Mouse (Mus musculus) liver, adult 2 months (tissue): ENCODE measurements around the gene Csrp1. TPM values are rescaled to one million over a fixed set of nuclear protein-coding genes. Genes with fewer than 3 reads are reported as not detected.

Experiments
- DNase-seq: peaks from one replicate; pipeline ENCODE4 v3.0.0-alpha.2; 2011; ENCODE audit warnings: low read depth, low spot score; ENCODE audit errors: extremely low read depth
- H3K27ac ChIP-seq: fragments of 200-500 bp; replicated peaks from 2 replicates; pipeline ENCODE4 v1.5.1; 2012; ENCODE audit warnings: low read depth, mild to moderate bottlenecking, control low read depth, inconsistent platforms, low read length; ENCODE audit not compliant: insufficient read depth
- H3K27me3 ChIP-seq: fragments of 200-500 bp; 2 replicates; pipeline ENCODE4 v1.6.1; 2012; ENCODE audit warnings: mild to moderate bottlenecking, moderate library complexity, low read length, inconsistent platforms; ENCODE audit not compliant: control insufficient read depth, insufficient read depth
- H3K36me3 ChIP-seq: fragments of 200-500 bp; 2 replicates; pipeline ENCODE4 v1.6.1; 2012; ENCODE audit warnings: low read length, inconsistent platforms; ENCODE audit not compliant: control insufficient read depth, insufficient read depth
- H3K4me1 ChIP-seq: fragments of 200-500 bp; 2 replicates; pipeline ENCODE4 v1.6.1; 2011; ENCODE audit warnings: low read length; ENCODE audit not compliant: control insufficient read depth, insufficient read depth
- H3K4me3 ChIP-seq: fragments of 200-500 bp; 2 replicates; pipeline ENCODE4 v1.5.1; 2011; ENCODE audit warnings: low read depth, mild to moderate bottlenecking, control low read depth, low read length, moderate library complexity; ENCODE audit not compliant: insufficient read depth
- H3K79me2 ChIP-seq: fragments of 200-500 bp; 2 replicates; pipeline ENCODE4 v1.6.1; 2012; ENCODE audit warnings: inconsistent platforms, mild to moderate bottlenecking, low read length, moderate library complexity; ENCODE audit not compliant: control insufficient read depth, insufficient read depth
- H3K9ac ChIP-seq: fragments of 200-500 bp; 2 replicates; pipeline ENCODE4 v1.6.1; 2012; ENCODE audit warnings: low read depth, mild to moderate bottlenecking, control low read depth, inconsistent platforms, low read length
- CTCF ChIP-seq: fragments of 200-500 bp; IDR thresholded peaks from 2 replicates; pipeline ENCODE4 v1.5.1; 2011; ENCODE audit warnings: low read depth, low read length, control low read depth
- POLR2A ChIP-seq: fragments of 200-500 bp; IDR thresholded peaks from 2 replicates; pipeline ENCODE4 v1.6.1; 2011; ENCODE audit warnings: low read length, control low read depth; ENCODE audit not compliant: insufficient read depth; ENCODE audit errors: extremely low read depth
- WGBS: fragments of 180-500 bp; shearing (Covaris S2); methylation state at CpG from one replicate; pipeline ENCODE4 v1.1.7; 2018; 5-methylcytosine and 5-hydroxymethylcytosine counted together
- polyA plus RNA-seq: library from polyadenylated mRNA; depleted of rRNA; stranded (reverse); fragments of >200 nt; gene quantifications from 2 replicates; pipeline ENCODE4 v1.2.3, GENCODE M21; 2012
- total RNA-seq: library from RNA; depleted of rRNA; stranded (reverse); fragments of >200 nt; gene quantifications from 2 replicates; pipeline ENCODE4 v1.2.3, GENCODE M21; 2014

Gene Csrp1
- total and polyA plus RNA-seq, 2 experiments = 11.9 to 13.7 TPM

DNA sequence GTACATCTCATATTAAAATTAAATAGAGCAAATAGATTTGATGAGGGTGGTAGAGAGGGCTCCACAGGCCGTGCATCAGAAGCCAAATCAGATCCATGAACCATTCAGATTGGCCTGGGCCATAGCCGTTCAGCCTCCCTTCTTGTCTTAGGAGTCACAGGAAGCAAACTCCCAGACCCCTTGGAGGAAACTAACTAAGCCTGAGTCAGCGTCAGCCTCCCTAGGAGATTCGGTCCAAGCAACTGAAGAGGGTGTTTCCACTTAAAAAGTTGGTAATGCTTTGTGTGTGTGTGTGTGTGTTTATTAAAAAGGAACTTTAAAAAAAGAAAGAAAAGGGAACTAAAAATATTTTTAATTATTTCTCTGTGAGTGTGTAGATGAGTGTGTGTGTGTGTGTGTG is 35.0 kb upstream of the Csrp1 start:
- no peak for DNase-seq
- H3K27me3 ChIP-seq = 0 out of 2 replicates have a peak, but pooled peaks cover 2% of the 10 kb centered on the region
- no peak overlapping the region for H3K9ac ChIP-seq

DNA sequence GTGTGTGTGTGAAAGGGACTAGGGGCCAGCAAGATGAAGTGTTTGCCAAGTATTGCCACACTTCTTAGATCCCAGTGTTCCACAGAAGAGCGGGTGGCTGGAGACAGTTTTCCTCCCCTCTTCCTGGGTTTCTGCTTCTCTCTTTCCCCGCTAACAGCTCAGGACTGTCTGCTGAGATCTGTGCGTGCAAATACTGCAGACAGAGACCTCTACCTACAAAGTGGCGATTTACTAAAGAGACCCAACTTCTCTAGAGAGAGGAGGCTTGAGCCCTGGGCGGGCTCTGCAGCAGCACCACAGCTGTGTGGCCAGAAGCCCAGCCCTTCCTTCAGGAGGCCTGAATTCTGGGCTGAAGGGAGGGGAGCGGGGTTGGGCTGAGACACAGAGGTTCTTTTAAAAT is 34.5 kb upstream of the Csrp1 start:
- peak overlapping the region; percentile 28; the same call in 1 of the 2 replicates for H3K27ac ChIP-seq
- 0 out of 2 replicates have a peak, but pooled peaks cover 2% of the 10 kb centered on the region for H3K27me3 ChIP-seq
- no peaks in the 10 kb centered on the region for H3K4me1 ChIP-seq
- H3K79me2 ChIP-seq = no peaks in the 10 kb centered on the region
- H3K4me3 ChIP-seq = no peak overlapping the region
- DNase-seq = no peak
- H3K9ac ChIP-seq = 0 out of 2 replicates have a peak overlapping the region, but pooled peaks have one; percentile 10
- H3K36me3 ChIP-seq = no peaks in the 10 kb centered on the region
- no peak for TF ChIP-seq CTCF
- TF ChIP-seq POLR2A = no peak
- 60% methylated on average over 6 of the region's 6 CpGs for WGBS

More for the DNA sequence above, 35.0 kb upstream of the Csrp1 start:
- no peaks in the 10 kb centered on the region for H3K79me2 ChIP-seq
- WGBS = 60% methylated on average over 4 of the region's 4 CpGs
- H3K27ac ChIP-seq = no peak overlapping the region
- H3K4me3 ChIP-seq = no peak overlapping the region
- no peaks in the 10 kb centered on the region for H3K4me1 ChIP-seq
- no peaks in the 10 kb centered on the region for H3K36me3 ChIP-seq
- no peak for TF ChIP-seq CTCF
- no peak for TF ChIP-seq POLR2A

DNA sequence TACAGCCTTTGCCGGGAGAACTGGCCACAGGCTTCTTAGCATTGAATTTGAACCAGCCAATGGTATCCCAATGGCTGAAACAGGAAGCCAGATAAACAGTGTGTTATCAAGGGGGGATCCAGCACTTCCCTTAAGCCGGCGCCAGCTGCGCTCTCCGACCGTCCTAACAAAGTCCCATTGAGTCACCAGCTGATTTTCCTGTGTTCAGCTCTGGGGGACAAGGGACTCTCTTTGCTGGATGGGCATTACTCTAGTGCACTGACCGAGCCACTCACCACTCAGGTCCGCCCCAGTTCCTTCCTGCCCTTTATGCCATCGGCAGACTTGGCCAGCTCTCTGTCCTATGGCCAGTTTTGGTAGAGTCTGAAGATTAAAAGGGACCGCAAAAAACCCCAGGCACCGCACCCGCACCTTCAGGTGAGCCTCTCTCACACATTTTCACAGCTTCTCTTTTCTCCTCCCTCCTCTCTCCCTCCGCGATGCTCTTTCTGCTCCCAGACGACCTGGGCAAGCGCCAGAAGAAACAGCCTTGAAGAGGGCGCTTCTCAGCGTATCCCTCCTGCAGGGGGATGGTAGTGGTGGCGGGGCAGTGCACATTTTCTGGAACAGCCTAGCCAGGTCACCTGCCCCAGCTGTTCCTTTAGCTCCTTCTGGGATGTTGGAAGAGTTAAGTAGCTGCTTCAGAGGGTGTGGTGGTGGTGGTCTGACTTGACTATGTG is 32.9 kb upstream of the Csrp1 start:
- H3K4me3 ChIP-seq = peak overlapping the region; percentile 57
- H3K27ac ChIP-seq = peak overlapping the region; percentile 53
- TF ChIP-seq CTCF (no peak), POLR2A (no peak)
- H3K79me2 ChIP-seq = no peaks in the 10 kb centered on the region
- H3K27me3 ChIP-seq = 0 out of 2 replicates have a peak, but pooled peaks cover 2% of the 10 kb centered on the region
- peak overlapping the region; percentile 12 for H3K9ac ChIP-seq
- H3K36me3 ChIP-seq = no peaks in the 10 kb centered on the region
- no peaks in the 10 kb centered on the region for H3K4me1 ChIP-seq
- no peak for DNase-seq
- WGBS = 6% methylated on average over 19 of the region's 19 CpGs

DNA sequence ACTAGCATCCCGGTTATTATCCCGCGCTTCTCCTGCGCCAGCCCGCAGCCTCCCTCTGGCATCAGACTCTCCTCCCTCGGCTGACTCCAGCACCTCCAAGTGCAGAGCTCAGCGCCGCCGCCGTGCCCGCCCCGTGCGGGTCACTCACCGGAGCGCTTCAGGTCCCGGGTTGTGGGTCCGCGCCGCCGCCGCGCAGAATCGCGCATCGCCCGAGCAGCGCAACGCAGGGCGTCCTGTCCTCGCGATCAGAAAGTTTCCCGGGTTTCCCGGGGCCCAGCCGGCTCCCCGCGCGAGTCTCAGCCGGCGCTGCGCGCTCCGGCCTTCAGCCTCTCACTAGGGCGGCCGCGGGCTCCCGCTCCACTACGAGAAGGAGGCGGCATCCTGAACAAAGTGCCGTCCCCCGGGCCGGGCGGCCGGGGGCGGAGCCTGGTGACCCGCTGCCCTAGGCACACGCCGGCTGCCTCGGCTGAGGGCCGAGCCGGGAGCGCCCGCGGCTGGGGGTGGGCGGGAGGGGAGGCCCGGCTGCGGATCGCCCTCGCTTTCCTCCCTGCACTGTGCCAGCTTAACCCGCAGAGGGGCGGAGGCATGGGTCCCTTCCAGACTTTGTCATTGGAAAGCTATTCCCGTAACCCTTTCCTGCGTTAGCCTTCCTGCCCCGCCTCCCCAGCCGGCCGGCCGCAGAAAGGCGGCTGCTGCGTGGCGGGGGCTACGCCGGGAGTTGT is 31.9 kb upstream of the Csrp1 start:
- WGBS = under 1% methylated on average over 81 of the region's 81 CpGs
- H3K4me3 ChIP-seq = peak overlapping the region; percentile 57
- H3K27me3 ChIP-seq = 0 out of 2 replicates have a peak, but pooled peaks cover 2% of the 10 kb centered on the region
- peak overlapping the region; percentile 66 for H3K27ac ChIP-seq
- TF ChIP-seq CTCF = no peak
- peak; percentile 49; the same call in 1 of the 2 replicates for TF ChIP-seq POLR2A
- peak overlapping the region; percentile 84 for H3K9ac ChIP-seq
- no peaks in the 10 kb centered on the region for H3K4me1 ChIP-seq
- H3K79me2 ChIP-seq = no peaks in the 10 kb centered on the region
- peak; percentile 56 for DNase-seq
- H3K36me3 ChIP-seq = no peaks in the 10 kb centered on the region

DNA sequence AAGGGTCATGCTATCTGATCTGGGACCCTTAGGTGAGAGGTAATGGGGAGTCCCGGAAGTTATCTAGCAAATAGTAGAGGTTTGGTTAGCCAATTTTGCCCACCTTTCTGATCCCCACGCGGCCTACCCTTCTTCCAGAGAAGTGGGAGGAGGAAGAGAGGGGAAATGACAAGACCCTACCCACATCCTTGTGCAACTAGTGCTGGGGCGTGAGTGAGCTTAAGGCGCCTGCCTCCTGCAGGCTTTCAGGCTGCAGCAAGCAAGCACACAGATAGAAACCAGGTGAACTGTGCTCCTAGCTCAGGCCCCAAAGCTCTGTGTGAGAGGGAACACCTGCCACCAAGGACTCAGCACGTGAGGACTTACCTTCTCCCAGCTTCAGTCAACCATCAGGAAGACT is 31.2 kb upstream of the Csrp1 start:
- WGBS = 57% methylated on average over 6 of the region's 6 CpGs
- Histone ChIP-seq H3K9ac (no peak overlapping the region), H3K4me3 (peak overlapping the region; percentile 57; the same call in 1 of the 2 replicates), H3K4me1 (no peaks in the 10 kb centered on the region), H3K27ac (0 out of 2 replicates have a peak overlapping the region, but pooled peaks have one; percentile 14), H3K36me3 (no peaks in the 10 kb centered on the region), H3K79me2 (no peaks in the 10 kb centered on the region), H3K27me3 (0 out of 2 replicates have a peak, but pooled peaks cover 2% of the 10 kb centered on the region)
- no peak for DNase-seq
- TF ChIP-seq CTCF (no peak), POLR2A (no peak)
